Mouse (Mus musculus): ENCODE measurements around the gene Olfr12.

Olfr12 gene

GRCm38 (mm10) chr1:92617488-92617887 is at the start of gene Olfr12:
Gene Olfr12 (plus strand): TSS chr1:92617788.
- DNase-seq, result no peak

DNA sequence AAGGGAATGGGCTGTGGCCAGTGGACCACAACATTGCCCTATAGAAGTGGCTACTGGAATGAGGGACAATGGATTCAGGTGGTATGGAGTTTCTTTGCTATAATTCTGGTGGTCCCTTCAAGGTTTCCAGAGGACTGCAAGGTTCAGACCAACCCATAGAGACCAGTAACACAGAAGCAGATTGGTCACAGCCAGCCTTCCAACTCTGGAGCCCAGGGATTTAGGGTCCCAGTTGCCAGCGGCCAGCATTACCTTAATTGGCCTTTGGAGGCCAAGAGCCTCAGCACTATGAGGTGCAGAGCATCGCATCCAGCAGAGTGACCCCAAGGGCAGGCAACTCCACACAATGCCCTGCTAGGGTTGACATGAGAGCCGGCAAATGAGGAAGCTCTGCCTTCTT is 46.6 kb upstream of the Olfr12 start, which contains the start of gene Olfr1413:
Gene Olfr1413 (plus strand): TSS at position 301 of the 400 bp plus-strand sequence.
- no peak for DNase-seq

DNA sequence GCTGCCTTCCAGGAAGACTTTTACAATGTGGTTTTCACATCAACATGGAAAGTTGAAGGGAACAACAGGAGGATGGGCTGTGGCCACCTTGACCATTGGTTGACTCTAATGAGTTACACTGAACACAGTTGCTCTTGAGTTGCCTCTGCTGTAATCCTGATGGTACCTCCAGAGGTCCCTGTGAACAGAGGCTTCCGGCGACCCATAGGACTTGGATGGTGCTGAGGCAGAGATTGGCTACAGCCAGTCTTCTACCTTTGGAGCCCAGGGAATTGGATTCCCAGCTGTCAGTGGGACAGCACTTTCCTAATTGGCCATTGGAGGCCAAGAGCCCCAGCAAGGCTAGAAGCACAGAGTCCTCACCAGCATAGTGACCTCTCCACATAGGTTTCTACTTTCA is 32.1 kb upstream of the Olfr12 start, which contains the start of gene Olfr1412:
Gene Olfr1412 (plus strand): TSS at position 301 of the 400 bp plus-strand sequence.
- DNase-seq, result no peak

GRCm38 (mm10) chr1:92594111-92594510 is 23.5 kb upstream of the Olfr12 start, which contains the start of gene Olfr1411:
Gene Olfr1411 (plus strand): TSS chr1:92594411.
- DNase-seq, result no peak

- DNase-seq, result no peak
Measured at GRCm38 (mm10) chr1:92596019-92596418, 21.6 kb upstream of the Olfr12 start.

- no peak for DNase-seq
Measured at GRCm38 (mm10) chr1:92605482-92605881, 12.1 kb upstream of the Olfr12 start, which contains the start of gene Olfr1410. Gene Olfr1410 (plus strand): TSS chr1:92605782.

DNA sequence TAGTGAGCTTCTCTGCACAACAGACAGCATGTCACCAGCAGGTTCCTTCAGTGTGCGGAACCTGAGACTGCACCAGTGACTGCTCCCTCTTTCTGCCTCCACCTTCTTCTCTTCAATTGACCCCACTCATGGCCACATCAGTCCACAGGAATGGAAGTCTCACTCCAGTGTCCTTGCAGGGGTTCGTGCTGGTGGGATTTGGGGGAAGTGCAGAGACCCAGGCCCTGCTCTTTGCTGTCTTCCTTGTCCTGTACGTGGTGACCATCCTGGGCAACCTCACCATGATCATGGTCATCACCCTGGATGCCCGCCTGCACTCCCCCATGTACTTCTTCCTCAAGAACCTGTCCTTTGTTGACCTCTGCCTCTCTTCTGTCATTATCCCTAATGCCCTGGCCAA is 9.9 kb upstream of the Olfr12 start:
- no peak for DNase-seq

- DNase-seq, result peak in 1 of 2 experiments; percentile 7
Measured at GRCm38 (mm10) chr1:92611008-92611407, 6.6 kb upstream of the Olfr12 start.

DNA sequence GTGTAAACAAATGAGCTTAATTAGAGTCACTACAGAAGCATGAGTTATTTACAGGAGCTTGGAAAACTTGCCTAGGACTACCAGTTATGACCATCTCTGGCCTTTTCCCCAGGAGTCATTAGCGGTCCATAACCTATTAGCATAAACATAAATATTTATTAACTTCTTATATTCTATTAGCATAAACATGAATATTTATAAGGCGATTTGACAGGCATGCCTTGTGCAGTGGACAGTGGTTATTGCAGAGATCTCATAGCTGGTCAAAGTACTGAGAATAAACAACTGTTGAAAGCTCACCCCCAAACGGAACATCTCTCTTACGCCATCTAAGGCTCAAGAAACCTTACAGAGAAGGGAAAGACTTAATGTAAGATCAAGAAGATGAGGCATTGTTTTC is 4.4 kb upstream of the Olfr12 start:
- DNase-seq, result no peak

DNA sequence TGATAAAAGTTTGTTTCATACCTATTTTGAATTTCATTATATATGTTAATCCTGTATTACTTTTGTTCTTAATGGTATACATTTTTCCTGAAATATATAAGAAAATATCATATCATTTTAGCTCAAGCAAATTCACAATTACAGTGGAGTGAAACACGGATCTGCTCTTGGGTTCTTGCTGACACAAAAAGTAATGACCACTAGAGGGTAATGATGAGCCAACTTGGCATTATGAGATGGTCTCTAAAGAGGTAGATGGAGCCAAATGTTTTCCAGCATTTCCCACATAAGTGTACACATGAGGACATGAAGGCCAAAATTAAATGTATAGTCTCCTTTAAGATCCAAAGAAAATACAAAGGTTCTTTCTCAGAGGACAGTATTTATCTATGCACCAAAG is 3.1 kb upstream of the Olfr12 start:
- DNase-seq, result no peak

- DNase-seq, result no peak
Measured at GRCm38 (mm10) chr1:92616046-92616445, 1.5 kb upstream of the Olfr12 start.

GRCm38 (mm10) chr1:92618360-92618759 is 772 bp downstream of the Olfr12 start:
- DNase-seq, result no peak

GRCm38 (mm10) chr1:92628227-92628626 is 10.6 kb downstream of the Olfr12 start:
- DNase-seq, result no peak

DNA sequence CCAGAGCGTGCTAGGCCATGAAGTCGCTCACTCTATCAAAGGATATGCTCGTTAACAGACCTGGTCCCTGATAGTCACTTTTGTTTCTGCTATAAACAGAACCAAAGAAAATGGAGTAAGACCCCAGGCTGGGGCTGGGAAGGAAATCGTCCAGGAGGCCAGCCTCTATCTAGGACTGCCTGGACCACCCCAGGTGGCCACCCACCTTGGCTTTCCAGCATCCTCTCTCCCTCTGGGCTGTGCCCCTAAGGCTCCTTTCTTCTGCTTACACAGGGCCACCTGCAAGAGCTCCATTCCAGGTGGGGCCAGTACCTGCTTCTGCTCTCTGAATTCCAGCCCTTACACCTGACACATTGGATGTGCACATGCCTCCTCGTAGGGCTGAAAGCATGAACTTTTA is 14.6 kb downstream of the Olfr12 start:
- DNase-seq, result no peak

- DNase-seq, result no peak
Measured at GRCm38 (mm10) chr1:92632948-92633347, 15.4 kb downstream of the Olfr12 start.

DNA sequence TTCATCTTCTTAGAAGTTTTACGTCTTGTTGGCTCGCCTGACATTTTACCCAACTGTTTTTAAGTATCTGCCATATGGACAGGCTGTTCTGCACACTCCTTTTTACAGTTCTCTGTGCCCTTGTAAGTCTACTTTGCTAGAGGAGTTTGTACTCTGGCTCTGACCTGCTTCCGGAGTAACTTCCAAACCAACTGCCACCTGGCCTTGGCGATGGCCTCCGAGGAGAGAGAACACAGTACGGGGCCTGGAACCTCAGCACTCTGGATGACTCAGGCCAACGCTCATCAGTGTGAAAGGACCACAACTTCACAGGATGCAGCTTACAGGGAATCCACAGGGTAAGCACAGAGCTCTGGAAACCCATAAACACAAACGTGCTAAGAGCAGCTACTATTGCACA is 16.1 kb downstream of the Olfr12 start:
- no peak for DNase-seq

- no peak for DNase-seq
Measured at GRCm38 (mm10) chr1:92634569-92634968, 17.0 kb downstream of the Olfr12 start.

DNA sequence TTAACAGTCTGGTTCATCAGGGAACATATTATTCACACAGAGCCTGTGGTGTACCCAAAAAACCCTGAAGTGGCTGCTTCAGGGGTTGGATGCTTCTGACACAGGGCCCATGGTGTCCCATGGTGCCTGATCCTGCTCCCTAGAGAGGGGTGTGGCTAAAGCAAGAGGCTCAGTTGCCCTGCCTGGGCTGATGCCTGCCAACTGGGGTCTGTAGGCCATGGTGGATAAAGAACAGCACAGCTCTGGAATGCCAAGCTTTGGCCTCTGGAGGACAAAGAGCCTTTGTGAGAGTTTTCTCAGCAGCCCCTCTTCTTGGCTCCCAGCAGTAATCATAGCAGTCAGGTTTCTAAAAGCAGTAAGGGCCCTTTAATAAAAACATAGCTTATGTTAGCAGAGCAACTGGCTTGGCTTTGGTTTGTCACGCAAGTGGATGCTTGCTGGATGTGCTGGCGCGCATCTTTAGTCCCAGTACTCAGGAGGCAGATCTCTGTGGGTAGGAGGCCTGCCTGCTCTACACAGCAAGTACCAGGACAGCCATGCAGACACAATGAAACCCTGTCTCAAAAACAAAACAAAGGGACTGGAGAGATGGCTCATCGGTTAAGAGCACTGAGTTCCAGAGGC is 17.5 kb downstream of the Olfr12 start:
- DNase-seq, result no peak

DNA sequence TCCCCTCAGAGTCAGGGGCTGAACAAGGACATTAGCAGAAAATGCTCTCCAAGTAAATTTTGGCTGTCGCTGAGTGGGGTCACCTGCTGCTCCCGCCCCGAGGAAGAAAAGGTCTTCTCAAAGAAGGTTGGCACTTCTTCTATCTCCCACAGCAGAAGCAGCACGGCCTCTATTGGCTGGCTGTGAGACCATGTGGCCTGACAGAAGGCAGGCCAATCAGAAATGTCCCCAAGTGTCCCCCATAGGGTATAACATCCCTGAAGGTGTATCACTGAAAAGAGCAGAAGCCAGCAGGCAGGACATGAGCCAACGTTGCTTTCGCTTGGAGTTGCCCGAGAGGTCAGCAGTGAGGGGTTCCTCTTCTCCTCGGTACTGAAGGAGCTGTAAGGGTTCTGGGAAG is 18.4 kb downstream of the Olfr12 start:
- DNase-seq, result peak in 1 of 2 experiments; percentile 1

DNA sequence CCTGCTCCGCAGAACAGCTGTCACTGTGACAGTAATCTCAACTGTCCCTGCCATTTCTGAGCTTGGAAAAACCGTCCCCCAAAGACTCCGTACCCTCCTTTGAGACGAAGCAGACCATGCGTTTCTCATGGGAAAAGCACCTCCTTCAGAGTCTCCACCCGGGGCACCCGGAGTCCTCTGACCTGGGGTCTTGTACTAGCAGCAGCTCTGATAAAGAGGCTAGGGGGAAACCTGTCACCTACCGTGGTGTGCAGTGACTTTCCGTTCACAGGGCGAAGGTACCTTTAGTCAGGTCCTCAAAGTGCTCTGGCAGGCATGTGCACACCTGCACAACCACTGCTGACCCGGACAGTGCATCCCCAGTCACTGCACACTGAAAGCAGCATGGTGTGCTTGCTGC is 19.1 kb downstream of the Olfr12 start:
- DNase-seq, result no peak

DNA sequence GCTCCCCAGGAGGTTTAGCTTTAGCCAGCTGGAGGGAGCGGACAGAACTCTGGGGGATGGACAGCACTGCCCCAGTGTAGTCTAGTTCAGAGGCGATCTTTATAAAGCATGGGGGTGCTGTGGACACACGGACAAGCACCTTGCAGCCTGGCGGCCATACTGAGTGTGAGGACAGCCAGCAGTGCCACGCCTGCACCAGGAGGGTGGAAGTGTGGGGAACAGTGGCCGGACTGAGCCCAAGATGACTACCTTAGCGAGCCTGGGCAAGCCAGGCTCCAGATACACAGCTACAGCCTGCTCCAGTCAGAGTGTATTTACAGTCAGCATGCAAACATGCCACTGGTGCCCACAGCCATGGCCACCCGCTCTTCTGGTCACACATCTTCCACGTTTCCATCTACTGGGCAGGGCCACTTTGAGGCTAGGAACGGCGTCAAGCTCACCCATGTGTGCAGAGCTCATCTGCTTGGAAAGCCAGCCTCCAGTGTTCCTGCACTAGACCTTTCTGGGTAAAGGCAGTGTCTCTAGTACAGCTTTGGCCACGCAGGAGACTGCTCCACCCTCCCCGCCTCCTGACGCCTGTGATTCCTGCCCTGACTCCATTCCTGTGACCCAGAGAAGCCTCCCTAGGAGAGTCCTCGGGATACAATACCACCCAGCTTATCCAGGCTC is 20.0 kb downstream of the Olfr12 start:
- DNase-seq, result peak in 1 of 2 experiments; percentile 1

- DNase-seq, result peak in 1 of 2 experiments; percentile 1
Measured at GRCm38 (mm10) chr1:92638181-92638580, 20.6 kb downstream of the Olfr12 start.

DNA sequence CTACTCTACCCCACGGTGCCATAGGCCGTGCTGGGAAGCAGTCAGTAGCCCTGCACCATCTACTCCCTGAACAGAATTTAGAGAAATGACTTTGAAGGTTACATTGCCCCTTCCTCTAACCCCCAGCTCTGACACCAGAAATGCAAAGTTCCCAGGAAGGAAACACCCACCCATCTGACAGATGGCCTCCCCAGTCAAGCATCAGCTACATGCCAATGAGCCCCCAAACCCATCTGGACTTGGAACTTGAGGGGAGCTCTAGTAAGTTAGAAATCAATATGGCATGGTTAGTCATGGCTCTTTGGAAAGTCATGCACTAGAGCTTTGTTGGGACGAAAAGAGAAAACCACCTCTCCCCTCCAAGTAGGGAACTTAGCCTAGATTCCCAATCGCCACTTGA is 21.1 kb downstream of the Olfr12 start:
- no peak for DNase-seq

DNA sequence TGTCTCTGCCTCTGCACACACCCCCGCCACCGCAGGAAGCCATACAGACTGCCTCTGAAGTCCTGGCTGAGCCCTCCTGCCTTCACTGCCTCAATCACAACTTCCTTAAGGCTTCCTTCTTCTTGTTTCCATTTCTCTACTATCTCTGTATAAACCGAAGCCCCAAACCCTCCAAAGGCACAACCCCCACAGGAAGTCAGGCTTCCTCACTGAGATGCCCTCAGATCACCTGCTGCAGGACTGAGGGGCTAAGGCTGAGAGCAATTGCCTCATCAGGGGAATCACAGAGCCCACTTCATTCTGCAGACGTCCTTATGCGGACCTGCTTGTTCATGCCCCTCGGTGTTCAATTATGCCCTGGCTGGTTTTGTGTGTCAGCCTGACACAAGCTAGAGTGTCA is 22.8 kb downstream of the Olfr12 start:
- peak in 1 of 2 experiments; percentile 7 for DNase-seq

Measured in thymus, adult 18-20 months (tissue).